Mouse (Mus musculus) testis, adult 2 months (tissue): ENCODE measurements at regions not wholly inside any gene's neighbourhood (a gene's known extent, or its start where the extent isn't known, plus 50 kb on each side); places are given as distances from the start of the nearest gene placed in this dataset.

Experiments
- H3K27ac ChIP-seq: fragments of 200-500 bp; 2 replicates; pipeline ENCODE4 v1.5.1; 2012; ENCODE audit warnings: low read depth, low read length; ENCODE audit not compliant: control insufficient read depth, insufficient read depth
- H3K27me3 ChIP-seq: fragments of 200-500 bp; 2 replicates; pipeline ENCODE4 v1.6.1; 2012; ENCODE audit warnings: mild to moderate bottlenecking, low read length, moderate library complexity; ENCODE audit not compliant: control insufficient read depth, insufficient read depth
- H3K36me3 ChIP-seq: fragments of 200-500 bp; 2 replicates; pipeline ENCODE4 v1.6.1; 2012; ENCODE audit warnings: mild to moderate bottlenecking, low read length; ENCODE audit not compliant: control insufficient read depth, insufficient read depth
- H3K4me1 ChIP-seq: fragments of 200-500 bp; 2 replicates; pipeline ENCODE4 v1.6.1; 2012; ENCODE audit warnings: low read length; ENCODE audit not compliant: control insufficient read depth, insufficient read depth
- H3K4me3 ChIP-seq: fragments of 200-500 bp; 2 replicates; pipeline ENCODE4 v1.5.1; 2012; ENCODE audit warnings: low read depth, mild to moderate bottlenecking, low read length, moderate library complexity, mixed read lengths; ENCODE audit not compliant: control insufficient read depth
- CTCF ChIP-seq: fragments of 200-500 bp; IDR thresholded peaks from 2 replicates; pipeline ENCODE4 v1.5.1; 2012; ENCODE audit warnings: low read depth, mild to moderate bottlenecking, inconsistent platforms, low read length, moderate library complexity; ENCODE audit not compliant: control insufficient read depth, insufficient read depth, insufficient replicate concordance
- POLR2A ChIP-seq: fragments of 200-500 bp; IDR thresholded peaks from 2 replicates; pipeline ENCODE4 v1.6.1; 2012; ENCODE audit warnings: low read depth, mild to moderate bottlenecking, inconsistent platforms, low read length, moderate library complexity; ENCODE audit not compliant: control insufficient read depth

DNA sequence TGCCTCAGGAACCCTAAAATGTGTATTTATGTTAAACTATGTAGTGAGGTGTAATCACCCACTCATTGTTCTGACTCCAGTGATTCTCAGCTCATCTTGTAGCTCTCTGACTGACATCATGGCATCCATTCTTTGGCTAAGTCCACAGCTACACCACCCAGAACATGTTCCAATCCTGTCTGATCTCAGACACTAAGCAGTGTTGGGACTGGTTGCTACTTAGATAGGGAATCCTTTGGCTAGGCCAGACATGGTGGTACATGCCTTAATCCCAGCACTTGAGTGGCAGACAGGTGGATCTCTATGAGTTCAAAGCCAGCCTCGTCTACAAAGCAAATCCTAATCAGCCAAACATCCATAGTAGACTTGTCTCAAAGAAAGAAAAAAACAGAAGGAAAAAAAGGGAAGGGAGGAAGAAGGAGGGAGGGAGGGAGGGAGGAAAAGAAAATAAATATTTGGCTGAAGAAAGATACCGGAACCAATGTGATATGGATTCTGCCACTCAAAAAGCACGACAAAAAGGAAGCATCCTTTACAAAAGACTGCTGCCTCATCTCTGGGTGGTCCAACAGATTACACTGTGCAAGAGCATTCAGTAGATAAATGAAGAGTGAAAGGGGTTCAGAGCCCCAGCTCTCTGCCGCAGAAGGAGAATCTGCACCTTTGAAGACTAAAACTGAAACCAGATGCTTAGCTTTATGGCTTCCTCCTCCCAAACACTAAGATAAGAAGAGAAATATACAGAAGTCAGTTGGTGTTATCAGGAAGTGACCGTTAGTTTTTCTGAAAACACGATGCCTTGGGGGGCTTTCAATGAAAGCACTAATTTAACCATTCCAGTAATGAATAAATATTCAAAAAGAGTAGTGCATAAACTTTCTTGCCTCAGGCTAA lies 51.5 kb upstream of the Med13 start:
- peaks cover 8% of the 10 kb centered on the region for H3K4me1 ChIP-seq
- H3K27ac ChIP-seq: no peak overlapping the region
- no peak for TF ChIP-seq POLR2A
- no peak for TF ChIP-seq CTCF
- H3K4me3 ChIP-seq: no peak overlapping the region
- no peaks in the 10 kb centered on the region for H3K27me3 ChIP-seq
- H3K36me3 ChIP-seq: no peaks in the 10 kb centered on the region

DNA sequence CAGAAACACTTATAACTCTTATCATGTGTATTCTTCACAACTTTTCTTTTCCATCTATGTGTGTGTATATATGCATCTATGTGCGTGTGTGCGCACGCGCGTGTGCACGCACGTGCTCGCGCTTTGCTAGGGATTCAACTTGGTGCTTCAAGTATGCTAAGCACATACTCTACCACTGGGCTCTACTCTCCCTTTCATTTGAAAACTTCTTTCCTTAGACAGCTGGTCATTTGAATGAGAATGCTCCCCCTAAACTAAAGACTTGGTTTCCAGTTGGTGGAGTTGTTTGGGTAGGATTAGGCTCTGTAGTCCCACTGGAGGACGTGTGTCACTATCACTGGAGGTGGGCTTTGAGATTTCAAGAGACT lies 52.2 kb upstream of the Med13 start:
- TF ChIP-seq POLR2A: no peak
- TF ChIP-seq CTCF: no peak
- H3K36me3 ChIP-seq: no peaks in the 10 kb centered on the region

DNA sequence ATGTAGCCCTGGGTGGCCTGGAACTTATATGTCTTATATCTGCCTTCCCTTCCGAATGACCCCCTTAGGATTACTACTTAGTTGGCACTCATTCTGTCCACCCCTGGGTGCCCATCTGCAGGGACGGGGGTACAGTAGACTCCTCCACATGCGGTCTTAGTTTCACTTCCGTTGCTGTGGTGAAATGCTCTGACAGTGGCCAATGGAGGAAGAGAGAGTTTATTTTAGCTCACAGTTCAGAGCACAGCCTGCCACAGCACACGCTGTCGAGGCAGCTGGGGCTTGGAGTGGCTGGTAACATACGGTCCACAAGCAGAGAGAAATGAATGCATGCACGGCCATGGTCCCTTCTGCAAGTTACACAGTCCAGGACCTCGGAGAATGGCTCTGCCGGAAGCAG lies 53.1 kb upstream of the Med13 start:
- no peaks in the 10 kb centered on the region for H3K27me3 ChIP-seq
- no peak overlapping the region for H3K27ac ChIP-seq
- no peak overlapping the region for H3K4me3 ChIP-seq
- no peaks in the 10 kb centered on the region for H3K36me3 ChIP-seq
- H3K4me1 ChIP-seq: peaks cover 6% of the 10 kb centered on the region
- TF ChIP-seq CTCF (no peak), POLR2A (no peak)

More for the DNA sequence above, 52.2 kb upstream of the Med13 start:
- peaks cover 6% of the 10 kb centered on the region for H3K4me1 ChIP-seq
- no peak overlapping the region for H3K4me3 ChIP-seq
- H3K27me3 ChIP-seq: no peaks in the 10 kb centered on the region
- no peak overlapping the region for H3K27ac ChIP-seq

DNA sequence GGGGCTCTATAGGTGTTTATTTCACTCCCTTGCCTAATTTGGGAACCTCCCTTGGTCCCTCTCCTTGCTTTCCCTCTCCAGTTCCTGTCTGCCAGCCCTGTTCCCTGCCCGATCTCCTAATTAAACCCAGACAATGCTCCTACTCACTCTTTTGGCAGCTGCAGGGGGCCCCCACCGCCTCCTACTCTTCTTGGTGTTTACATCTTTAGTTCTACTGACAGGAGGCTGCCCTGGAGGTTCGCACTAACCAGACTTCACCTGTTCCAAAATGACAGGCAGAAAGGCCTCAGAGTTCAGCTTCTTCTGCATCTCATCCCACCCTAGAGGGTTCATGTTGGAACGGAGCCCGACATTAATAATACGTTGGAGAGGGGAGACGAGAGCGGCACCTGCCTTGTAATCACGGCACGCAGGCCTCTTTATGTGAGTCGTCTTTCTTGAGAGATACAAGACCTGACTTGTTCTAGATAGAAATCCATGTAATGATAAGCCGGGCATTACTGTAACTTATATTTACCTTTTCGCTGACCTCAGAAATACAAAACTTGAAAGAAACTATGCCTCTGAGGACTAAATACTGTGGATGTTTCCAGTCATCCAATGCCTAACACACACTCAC lies 55.5 kb upstream of the Med13 start:
- Histone ChIP-seq H3K36me3 (no peaks in the 10 kb centered on the region), H3K27me3 (no peaks in the 10 kb centered on the region), H3K4me3 (no peak overlapping the region), H3K27ac (no peak overlapping the region), H3K4me1 (peaks cover 6% of the 10 kb centered on the region)
- TF ChIP-seq POLR2A (no peak), CTCF (no peak)

DNA sequence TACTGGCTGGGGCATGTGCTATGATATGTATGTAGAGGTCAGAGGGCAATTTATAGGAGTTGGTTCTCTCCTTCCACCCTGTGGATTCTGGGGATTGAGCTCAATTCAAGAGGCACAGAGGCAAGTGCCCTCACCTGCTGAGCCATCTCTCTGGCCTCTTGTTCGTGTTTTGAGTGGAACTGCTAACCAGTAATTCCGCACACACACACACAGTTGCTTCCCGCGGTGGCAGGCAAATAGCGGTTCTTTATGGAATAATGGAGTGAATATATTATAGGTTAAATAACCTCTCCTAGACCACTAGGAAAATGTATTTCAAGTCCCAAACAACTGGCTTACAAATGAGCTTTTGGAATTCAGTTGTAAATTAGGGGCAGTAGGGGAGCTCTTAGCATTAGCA lies 59.1 kb upstream of the Med13 start:
- H3K27me3 ChIP-seq: no peaks in the 10 kb centered on the region
- H3K4me1 ChIP-seq: peaks cover 6% of the 10 kb centered on the region
- no peak overlapping the region for H3K27ac ChIP-seq
- no peak overlapping the region for H3K4me3 ChIP-seq
- no peaks in the 10 kb centered on the region for H3K36me3 ChIP-seq
- TF ChIP-seq POLR2A: no peak
- TF ChIP-seq CTCF: no peak

DNA sequence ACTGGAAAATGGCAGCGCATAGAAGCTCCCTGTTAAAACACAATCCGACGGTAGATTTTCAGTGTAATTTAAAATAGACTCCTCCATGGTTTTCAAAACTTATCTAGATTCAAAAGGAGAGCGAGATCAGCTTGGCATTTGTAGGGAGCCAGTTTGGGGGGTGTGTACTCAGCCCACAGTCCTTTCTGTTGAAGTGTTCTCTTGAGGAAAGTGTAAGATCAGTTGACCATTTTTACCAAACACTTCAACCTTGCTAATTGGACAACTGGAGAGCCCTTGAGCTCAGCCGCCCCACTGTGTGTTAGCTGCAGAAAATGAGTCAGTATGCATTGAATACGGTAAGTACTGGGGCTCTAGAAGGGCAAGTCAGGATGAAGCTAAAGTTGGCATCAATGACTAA lies 59.8 kb upstream of the Med13 start:
- Histone ChIP-seq H3K27ac (no peak overlapping the region), H3K4me3 (no peak overlapping the region), H3K27me3 (no peaks in the 10 kb centered on the region), H3K4me1 (peaks cover 3% of the 10 kb centered on the region), H3K36me3 (no peaks in the 10 kb centered on the region)
- TF ChIP-seq POLR2A (no peak), CTCF (no peak)

DNA sequence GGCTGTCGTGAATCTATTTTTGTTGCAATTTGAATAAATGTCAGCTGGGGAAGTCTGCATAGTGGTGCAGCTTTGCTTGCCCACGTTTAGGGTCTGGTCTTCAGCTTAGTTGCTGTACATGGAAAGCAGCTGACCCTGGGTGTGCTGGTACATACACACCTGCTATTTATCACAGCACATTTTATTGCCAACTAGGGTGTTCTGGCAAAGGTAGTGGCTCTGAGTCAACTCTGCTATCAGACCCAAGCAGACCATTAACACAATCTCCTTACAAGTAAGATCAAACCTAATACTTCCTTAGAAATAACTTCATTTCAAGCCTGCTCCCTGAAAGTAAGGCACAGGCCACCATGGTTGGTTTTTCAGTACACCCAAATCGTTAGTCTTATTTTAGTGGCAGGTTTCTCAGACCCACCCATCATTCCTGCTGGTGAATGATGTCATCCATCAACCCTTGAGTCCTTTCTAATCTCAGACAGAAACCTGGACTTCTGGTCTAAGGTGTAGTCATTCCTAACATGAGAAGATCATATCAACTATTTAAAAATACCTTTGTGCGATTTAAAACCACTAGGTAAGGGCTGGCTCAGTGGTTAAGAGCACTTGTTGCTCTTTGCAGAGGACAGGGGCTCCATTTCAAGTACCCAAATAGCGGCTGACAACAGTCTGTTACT lies 62.5 kb upstream of the Med13 start:
- TF ChIP-seq POLR2A: no peak
- no peak for TF ChIP-seq CTCF
- no peak overlapping the region for H3K27ac ChIP-seq
- no peak overlapping the region for H3K4me3 ChIP-seq
- H3K36me3 ChIP-seq: no peaks in the 10 kb centered on the region
- no peaks in the 10 kb centered on the region for H3K4me1 ChIP-seq
- H3K27me3 ChIP-seq: no peaks in the 10 kb centered on the region
